8 mouse cellular contexts compared by ENCODE assay signal in the genomic region with DNA sequence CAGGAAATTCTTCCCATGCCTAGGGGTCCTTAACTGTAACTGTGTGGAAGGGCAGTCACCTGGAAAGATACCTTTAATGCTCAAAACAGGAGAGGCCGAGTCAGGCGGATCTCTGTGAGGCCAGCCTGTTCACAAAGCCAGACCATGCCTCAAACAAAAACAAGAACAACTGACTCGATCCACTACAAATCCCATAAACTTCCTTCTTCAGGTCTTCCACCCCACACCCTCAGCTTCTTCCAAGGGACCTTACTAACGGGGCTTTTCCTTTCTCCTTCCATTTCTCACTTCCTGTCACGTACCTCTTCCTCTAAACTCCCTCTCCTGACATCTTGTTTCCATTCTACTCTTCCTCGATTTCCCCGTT. TPM values are rescaled to one million over a fixed set of nuclear protein-coding genes. Genes with fewer than 3 reads are reported as not detected.
DNase-seq lines count a peak whose midpoint lies in the region; ATAC-seq and TF ChIP-seq lines count a peak whose summit lies in the region.

No protein-coding gene starts in this region.

- intact Hi-C loops in gastrocnemius, adult 2 months (cut with DNase I), result loop anchor here (2.0 to 10.0 kb wide), 4 partner anchors 103 to 679 kb away; a partner anchor contains a TSS

- peak overlapping the region; percentile 90 for H3K4me3 ChIP-seq in gastrocnemius, adult 2 months
- H3K4me3 ChIP-seq in C2C12 (ENCODE audit: insufficient read depth, poor library complexity, severe bottlenecking), result peak overlapping the region; percentile 32
- H3K4me3 ChIP-seq in forebrain, embryonic 12.5 days (replicated peaks), result peak overlapping the region; percentile 88
- H3K4me3 ChIP-seq in liver, embryonic 13.5 days (replicated peaks), result peak overlapping the region; percentile 69

- H3K79me2 ChIP-seq in C2C12 (ENCODE audit: control insufficient read depth, insufficient read depth), result peaks cover 37% of the 10 kb centered on the region

- peak overlapping the region; percentile 91 for H3K27ac ChIP-seq in gastrocnemius, adult 2 months
- peak overlapping the region; percentile 93 for H3K27ac ChIP-seq in forebrain, embryonic 12.5 days
- peak overlapping the region; percentile 91 for H3K27ac ChIP-seq in liver, embryonic 13.5 days

- peak overlapping the region; percentile 66 for H3K9ac ChIP-seq in forebrain, embryonic 12.5 days
- H3K9ac ChIP-seq in liver, embryonic 13.5 days, result peak overlapping the region; percentile 81

- H3ac ChIP-seq in C2C12 (ENCODE audit: control insufficient read depth, insufficient read length, low read depth), result peak overlapping the region; percentile 34

- H3K9me3 ChIP-seq in forebrain, embryonic 12.5 days, result no peaks in the 10 kb centered on the region
- no peaks in the 10 kb centered on the region for H3K9me3 ChIP-seq in liver, embryonic 13.5 days (replicated peaks)

- H3K36me3 ChIP-seq in C2C12 (ENCODE audit: control insufficient read depth, insufficient read depth), result peaks cover 17% of the 10 kb centered on the region
- H3K36me3 ChIP-seq in forebrain, embryonic 12.5 days (replicated peaks), result peaks cover 22% of the 10 kb centered on the region
- H3K36me3 ChIP-seq in liver, embryonic 13.5 days, result peaks cover 23% of the 10 kb centered on the region

- no peak for ATAC-seq in forebrain, embryonic 12.5 days (ENCODE audit: low FRiP score)
- no peak for ATAC-seq in liver, embryonic 13.5 days (ENCODE audit: low read depth)

- no peak for DNase-seq in gastrocnemius, adult 2 months
- DNase-seq in gastrocnemius, postnatal 25 days, result no peak
- DNase-seq in liver, embryonic 13.5 days, result no peak
- no peak for DNase-seq in urinary bladder, postnatal 10 days (ENCODE audit: low spot score)
- no peak for DNase-seq in thymus, adult 18-20 months
- no peak for DNase-seq in left cerebral cortex, adult 11 months (ENCODE audit: low spot score)

- H3K4me1 ChIP-seq in forebrain, embryonic 12.5 days, result peaks cover 51% of the 10 kb centered on the region
- H3K4me1 ChIP-seq in liver, embryonic 13.5 days (replicated peaks), result peaks cover 71% of the 10 kb centered on the region

- 23% methylated on average over 7 of the region's 7 CpGs for WGBS in forebrain, embryonic 12.5 days
- 11% methylated on average over 7 of the region's 7 CpGs for WGBS in liver, embryonic 13.5 days (ENCODE audit: insufficient replicate concordance)

- TF ChIP-seq CTCF in gastrocnemius, adult 2 months (IDR thresholded peaks at IDR 0.05), result no peak
- no peak for TF ChIP-seq CTCF in C2C12 (IDR thresholded peaks at IDR 0.05; ENCODE audit: control insufficient read depth, insufficient read depth, insufficient read length)

- H3K79me3 ChIP-seq in C2C12 (ENCODE audit: low read depth), result peaks cover 24% of the 10 kb centered on the region

- H3K4me2 ChIP-seq in forebrain, embryonic 12.5 days, result peak overlapping the region; percentile 67
- peak overlapping the region; percentile 86 for H3K4me2 ChIP-seq in liver, embryonic 13.5 days

- H3K27me3 ChIP-seq in C2C12 (ENCODE audit: control insufficient read depth, insufficient read depth, insufficient read length), result no peaks in the 10 kb centered on the region
- H3K27me3 ChIP-seq in forebrain, embryonic 12.5 days, result no peaks in the 10 kb centered on the region
- H3K27me3 ChIP-seq in liver, embryonic 13.5 days, result 0 out of 2 replicates have a peak, but pooled peaks cover 5% of the 10 kb centered on the region

TF ChIP-seq in C2C12, 6 proteins besides CTCF, POLR2A, EP300 and RAD21:
- no peak for TF ChIP-seq MAX (IDR thresholded peaks at IDR 0.05)
- TF ChIP-seq USF1 (IDR thresholded peaks at IDR 0.05; ENCODE audit: low read depth), result no peak
- no peak for TF ChIP-seq MYOD1 (IDR thresholded peaks at IDR 0.05; ENCODE audit: control insufficient read depth, insufficient read length, low read depth)
- no peak for TF ChIP-seq CEBPB (IDR thresholded peaks at IDR 0.05; ENCODE audit: low read depth)
- TF ChIP-seq MYOG (IDR thresholded peaks at IDR 0.05; ENCODE audit: control insufficient read depth, extremely low read depth, insufficient read length), result no peak
- no peak for TF ChIP-seq FOSL1 (IDR thresholded peaks at IDR 0.05; ENCODE audit: insufficient read depth, low read length, poor library complexity, severe bottlenecking)

RNA-seq across cellular contexts. Expression of a gene that starts 3.9 kb away (rescaled TPM):
- total RNA-seq in gastrocnemius, adult 2 months (2021), result 1 to 10 TPM; 7.2 to 9.2 TPM
- 1 to 10 TPM; 6.1 to 6.3 TPM for total RNA-seq in gastrocnemius, postnatal 25 days (2021)
- polyA plus RNA-seq in C2C12 (2012; fragmentation: generic; extraction: Trizol), result 15.5 TPM
- 39.7 and 41.2 TPM in 2 replicates for polyA plus RNA-seq in forebrain, embryonic 12.5 days (2016; fragmentation: Nextera tagmentation; extraction: Ambion mirVana)
- 9.7 and 11.1 TPM in 2 replicates for polyA plus RNA-seq in liver, embryonic 13.5 days (2015; fragmentation: Nextera tagmentation; extraction: Ambion mirVana)

RNA-seq across cellular contexts. Expression of a gene that starts 4.1 kb away (rescaled TPM):
- total RNA-seq in gastrocnemius, adult 2 months (2021), result 1 to 10 TPM; 2.4 to 3.1 TPM
- 1 to 10 TPM; 2.3 to 2.7 TPM for total RNA-seq in gastrocnemius, postnatal 25 days (2021)
- 9.8 TPM for polyA plus RNA-seq in C2C12 (2012; fragmentation: generic; extraction: Trizol)
- polyA plus RNA-seq in forebrain, embryonic 12.5 days (2016; fragmentation: Nextera tagmentation; extraction: Ambion mirVana), result 14.3 and 18.1 TPM in 2 replicates
- polyA plus RNA-seq in liver, embryonic 13.5 days (2015; fragmentation: Nextera tagmentation; extraction: Ambion mirVana), result 0.86 and 1.0 TPM in 2 replicates

Comparison
In these comparisons a context has a peak if more than half of its experiments do, and no peak if none do; other contexts are left out.
1. H3K4me3 ChIP-seq: peak in every context shown above with its lines; median percentile 90 in gastrocnemius, adult 2 months; 88 in forebrain, embryonic 12.5 days; 69 in liver, embryonic 13.5 days; 32 in C2C12.